Mouse (Mus musculus): Measurements from ENCODE around the gene Tmem132a.

Gene Tmem132a

DNA sequence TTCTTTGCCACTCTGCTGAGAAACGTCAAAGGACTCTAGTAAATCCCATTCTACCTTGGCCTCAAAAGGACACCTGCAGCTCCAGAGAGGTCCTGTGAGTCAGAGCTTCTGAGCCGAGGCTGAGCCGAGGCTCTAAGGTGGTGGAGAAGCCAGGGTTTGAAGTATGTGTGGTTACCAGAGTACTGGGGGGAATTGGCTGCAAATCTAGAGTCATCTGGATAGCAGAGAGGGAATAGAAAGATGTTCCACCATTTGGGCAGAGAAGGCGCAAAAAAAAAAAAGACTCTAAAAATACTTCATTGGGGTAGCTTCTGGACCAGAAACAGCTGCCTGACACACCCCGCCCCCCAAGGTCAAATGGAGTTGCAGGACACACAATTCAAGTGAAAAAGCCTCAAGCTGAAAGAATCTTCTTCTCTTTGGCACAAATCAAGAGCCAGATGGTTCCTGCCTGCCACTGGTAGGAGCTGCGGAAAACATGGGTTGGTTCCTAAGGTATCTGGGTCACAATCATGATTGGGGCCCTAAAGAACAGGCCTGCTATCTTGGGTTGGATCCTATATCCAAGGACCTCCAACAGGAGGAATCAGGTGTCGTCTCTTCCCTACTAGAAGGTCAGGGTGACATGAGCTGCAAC, 8.6 kb upstream of the Tmem132a start:
- DNase-seq (ENCODE audit: low spot score in 2 of 2) = peak in 1 of 2 experiments; percentile 31

DNA sequence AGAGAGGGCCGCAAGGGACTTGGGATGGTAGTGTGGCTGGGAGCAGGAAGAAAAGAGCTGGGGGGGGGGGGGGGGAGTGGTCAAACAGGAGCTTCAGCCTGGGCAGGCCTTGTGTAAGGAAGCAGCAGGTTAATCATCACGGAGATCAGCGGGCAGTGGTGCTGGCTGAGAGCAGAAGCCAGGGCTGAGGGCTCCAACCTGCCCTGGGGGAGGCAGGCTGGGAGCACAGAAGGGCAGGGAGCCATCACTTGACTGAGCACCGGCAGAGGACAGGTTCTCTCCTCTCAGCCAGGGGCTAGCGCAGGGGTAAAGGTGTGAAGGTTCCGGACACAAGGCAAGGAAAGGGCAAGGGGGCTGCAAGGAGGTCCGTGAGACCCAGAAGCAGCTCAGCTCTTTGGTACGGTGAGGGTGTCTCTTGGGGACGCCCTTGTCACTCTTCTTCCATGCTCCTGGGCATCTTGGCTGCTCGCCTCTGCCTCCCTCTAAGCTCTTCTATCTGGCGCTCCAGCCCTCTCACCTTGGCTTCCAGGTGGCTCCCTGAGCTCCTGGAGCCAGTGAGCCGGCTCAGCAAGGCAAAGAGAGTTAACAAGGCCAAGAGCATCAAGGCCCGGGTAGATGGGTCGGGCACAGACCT, 1.7 kb upstream of the Tmem132a start:
- DNase-seq (ENCODE audit: low spot score in 2 of 2) = no peak

DNA sequence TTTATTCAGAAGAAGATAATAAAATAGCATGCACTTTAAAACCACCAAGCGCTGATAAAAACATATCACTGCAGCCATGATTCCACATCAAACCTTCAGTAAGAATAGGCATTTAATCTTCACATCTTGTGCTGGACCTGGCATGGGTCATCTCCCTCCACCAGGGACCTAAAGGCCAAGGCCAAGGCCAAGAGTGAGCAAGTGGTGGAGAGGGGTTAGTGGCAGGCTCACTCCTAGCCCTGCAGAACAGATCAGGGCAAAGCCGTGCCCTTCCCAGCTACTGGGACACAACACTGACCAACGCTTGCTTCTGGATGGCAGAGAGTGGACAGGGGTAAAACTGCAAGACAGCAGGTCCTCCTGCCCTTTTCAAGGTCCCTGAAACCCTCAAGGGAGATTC, 936 bp upstream of the Tmem132a start:
- no peak for DNase-seq (ENCODE audit: low spot score in 2 of 2)

DNA sequence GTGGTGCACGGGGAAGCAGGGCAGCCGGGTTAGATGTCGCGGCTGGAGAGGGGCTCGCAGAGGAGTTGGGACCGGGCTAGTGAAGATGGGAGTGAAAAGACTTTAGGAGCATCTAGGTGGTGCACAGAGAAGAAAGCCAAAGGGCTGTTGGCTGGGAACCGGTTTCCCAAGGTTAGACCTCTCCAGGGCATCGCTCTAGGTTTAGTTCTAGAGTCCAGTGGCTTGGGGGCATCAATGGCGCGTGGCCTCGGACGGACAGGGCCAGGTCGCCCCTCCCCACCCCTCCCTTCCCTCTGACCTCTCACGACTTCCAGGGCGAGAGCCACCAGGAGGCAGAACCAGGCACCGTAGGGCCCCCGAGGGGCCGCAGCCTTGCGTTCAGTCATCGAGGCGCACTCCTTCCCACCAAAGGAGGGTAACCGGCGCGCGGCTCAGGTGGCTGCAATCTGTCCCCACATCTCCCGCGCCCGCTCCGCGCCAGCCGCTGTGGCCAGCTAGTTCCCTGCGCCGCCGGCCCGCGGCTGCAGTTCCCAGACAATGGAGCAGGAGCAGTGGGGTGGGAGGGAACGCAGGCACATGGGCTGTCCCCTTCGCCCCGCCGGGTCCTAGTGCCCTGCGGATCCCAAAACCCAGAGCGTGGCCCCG, 377 bp downstream of the Tmem132a start:
- peak; percentile 49 to 86 for DNase-seq (ENCODE audit: low spot score in 2 of 2)

DNA sequence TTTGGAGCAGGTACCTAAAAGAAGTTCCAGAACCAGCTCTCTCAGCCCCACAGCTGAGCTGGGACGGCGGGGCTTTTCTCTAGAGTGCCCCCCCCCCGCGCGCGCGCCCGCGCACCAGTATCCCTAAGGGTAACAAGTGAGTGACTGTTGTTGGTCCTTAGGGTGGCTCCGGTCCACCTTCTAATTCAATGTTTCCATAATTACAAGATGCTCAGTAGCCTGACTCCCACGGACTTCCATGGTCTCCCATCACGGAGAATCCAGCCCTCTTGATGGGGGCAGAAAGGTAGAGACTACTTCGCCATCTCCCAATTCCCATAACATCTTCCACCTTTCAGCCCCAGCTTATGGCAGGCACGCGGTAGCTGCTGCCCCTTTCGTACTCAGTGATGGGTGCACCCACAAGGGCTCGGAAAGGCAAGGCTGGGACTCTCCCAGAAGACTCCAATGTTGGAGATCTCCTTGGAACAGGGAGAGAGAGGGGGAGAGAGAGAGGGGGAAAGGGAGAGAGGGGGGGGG, 1.1 kb downstream of the Tmem132a start:
- DNase-seq (ENCODE audit: low spot score in 2 of 2) = no peak

DNA sequence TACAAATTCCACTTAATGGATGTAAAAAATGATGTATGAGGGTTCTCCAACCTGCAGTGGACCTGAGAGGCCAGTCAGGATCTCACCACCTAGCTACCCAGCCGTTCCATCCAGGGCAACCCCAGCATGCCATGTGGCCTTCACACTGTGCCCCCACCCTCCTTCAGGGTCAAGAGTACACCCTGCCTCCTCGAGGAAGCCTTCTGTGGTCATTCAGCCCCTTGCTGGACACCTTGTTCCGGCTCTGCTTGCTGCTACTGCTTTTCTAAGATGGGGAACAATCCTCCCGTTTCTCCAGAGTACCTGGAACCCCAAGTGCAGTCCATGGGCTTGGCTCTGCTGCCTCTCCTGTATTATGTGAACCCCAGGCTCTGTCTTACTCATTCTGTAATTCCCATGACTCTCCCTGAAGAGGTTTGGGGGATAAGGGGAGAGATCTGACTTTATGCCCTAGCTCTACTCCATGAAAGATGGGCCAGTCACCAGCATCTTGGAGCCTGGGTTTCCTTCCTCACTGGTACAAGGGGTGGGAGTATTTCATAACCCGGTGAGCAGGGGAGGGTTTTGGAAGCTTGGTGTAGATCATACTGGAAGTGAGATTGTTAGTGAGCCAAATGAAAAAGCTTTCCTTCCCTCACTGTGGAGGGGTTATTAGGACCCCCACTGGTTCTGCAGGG, 1.7 kb downstream of the Tmem132a start:
- DNase-seq (ENCODE audit: low spot score in 2 of 2) = no peak

DNA sequence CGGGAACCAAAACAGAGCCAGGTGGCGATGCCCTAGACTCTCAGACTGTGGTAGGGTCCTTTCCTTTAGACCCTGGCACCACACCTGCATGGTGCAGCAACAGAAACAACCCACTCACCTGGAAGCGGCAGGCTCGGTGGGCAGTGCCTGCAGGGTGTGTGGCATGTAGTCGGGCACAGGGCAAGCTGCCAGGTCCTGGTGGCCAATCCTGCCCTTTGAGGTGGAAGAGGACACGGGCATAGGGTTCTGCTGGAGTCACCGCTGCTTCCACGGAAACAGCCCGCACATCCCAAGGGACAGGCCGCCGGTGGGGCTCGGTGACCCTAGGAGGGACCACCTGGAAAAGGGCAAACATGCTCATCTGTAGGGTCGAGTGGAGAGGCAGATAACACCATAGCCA, 3.4 kb downstream of the Tmem132a start:
- no peak for DNase-seq (ENCODE audit: low spot score in 2 of 2)

DNA sequence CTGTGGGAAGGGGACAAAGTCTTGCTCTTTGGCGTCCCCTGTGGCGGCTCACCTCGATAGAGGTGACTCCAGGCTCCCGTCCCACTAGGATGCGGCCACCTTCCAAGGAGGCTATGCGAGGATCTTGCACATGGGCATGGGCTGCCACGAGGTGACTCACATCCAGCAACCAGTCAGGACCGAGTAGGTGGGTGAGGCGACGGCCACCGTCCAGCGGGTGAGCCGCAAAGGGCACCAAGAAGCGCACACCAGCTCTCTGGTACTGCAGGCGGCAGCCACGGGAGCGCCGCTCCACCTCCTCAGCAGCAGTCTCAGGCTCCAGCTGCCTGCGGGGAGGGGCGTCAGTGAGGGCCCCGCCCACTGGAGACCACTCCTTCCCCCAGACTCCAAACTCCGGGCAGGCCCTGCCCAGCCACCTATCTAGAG, 9.7 kb downstream of the Tmem132a start:
- no peak for DNase-seq (ENCODE audit: low spot score in 2 of 2)

DNA sequence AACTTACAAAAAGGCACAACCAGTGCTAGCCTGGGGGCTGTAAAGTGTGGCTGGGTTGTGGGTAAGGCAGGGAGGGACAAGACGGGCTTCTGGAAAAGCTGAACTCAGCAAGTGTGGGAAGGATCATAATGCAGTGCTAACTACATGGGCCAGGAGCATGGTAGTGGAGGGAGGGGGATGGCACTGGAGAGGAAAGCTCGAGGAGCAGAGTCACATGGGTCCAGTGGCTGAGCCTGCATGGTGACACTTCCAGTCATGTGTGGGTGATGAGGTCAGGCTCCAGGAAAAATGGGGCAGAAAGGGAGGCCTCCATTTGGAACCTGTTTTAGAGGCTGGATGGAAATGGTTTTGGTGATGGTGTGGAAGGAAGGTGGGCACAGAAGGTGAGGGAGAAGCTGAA, 13.2 kb downstream of the Tmem132a start:
- no peak for DNase-seq (ENCODE audit: low spot score in 2 of 2)

DNA sequence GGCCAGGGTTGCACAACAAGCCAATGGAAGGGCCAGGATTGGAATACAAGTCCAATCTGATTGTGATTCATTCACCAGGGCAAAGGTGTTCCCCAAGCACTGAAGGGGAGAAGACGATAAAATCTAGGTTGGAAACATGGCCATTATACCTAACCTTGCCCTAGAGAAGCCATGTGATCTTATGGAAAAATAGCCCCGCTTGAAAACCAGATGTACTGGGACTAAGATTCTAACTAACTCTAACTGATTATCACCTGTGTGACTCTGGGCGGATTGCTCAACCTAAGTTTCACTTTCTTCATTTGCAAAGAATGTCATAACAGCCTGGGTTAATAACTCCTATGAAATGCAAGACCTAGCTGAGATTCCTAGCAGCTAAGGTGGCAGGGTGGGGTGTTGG, 14.3 kb downstream of the Tmem132a start:
- DNase-seq (ENCODE audit: low spot score in 2 of 2) = no peak

DNA sequence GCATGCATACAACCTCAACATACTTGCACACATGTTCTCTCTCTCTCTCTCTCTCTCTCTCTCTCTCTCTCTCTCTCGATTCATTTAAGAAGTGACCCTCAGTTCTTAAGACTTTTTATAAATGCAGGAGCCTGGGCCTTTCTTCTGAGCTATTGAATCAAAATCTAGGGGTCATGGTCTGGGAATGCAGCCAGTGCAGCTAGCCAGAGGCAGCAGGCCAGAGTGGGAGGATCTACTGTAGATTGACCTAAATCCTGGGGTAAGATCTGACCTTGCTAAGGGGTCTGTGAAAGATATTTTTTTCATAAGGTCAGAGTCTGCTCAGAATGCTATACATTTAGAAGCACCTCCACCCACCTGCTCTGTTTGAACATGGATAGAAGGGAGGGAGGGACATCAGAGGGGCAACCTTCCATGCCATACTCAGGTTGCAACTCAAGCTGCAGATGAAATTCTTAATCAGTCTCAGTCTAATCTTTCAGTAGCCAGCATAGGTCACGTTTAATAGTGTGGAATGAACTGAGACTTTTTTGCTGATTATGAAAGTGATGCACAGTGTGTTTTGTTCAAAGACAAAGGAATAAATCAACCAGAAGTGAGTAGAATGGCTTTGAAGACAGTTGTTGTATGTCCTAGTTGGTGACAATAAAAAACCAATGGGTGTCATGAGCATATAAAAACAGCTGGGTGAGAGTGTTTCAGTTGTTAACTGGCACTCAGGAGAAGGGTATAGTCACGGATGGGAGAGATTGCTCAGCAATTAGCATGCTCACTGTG, 22.2 kb downstream of the Tmem132a start:
- DNase-seq (ENCODE audit: low spot score in 2 of 2) = no peak

DNA sequence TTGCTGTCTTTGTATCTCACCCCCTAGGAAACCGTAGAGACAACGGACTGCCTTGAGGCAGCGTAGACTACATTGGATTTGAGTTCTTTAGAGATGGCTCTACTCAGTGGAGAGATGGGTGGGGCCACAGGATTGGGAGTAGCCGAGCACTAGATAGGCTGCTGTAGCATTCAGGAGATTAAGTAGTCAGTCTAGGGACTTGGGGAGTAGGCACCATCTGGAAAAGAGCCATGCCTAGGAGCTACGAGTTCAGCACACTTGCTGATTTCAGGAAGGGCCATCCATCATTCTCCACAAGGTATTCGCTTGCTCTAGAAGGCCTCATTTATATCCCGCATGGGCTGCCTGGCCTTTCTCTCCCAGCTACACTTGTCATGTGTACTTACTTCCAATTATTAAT, 23.6 kb downstream of the Tmem132a start:
- no peak for DNase-seq (ENCODE audit: low spot score in 2 of 2)

DNA sequence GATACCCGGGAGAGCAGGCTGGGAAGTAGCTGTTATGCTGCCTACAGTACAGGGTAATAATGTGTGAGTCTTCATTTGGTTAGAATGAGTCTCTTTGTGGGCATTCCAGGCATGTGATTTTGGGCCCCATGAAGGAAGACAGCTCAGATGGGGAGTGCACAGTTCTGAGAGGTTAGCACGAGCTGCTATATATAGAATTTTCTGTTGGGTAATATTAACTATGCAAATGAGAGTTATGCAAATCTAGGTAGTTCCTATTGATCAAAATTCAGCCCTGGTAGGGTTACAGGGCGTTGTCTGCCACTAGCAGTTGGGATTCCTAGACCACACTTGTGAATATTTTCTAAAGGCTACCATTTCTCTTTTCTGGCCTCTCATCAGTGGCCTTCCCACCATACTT, 24.3 kb downstream of the Tmem132a start:
- no peak for DNase-seq (ENCODE audit: low spot score in 2 of 2)

DNA sequence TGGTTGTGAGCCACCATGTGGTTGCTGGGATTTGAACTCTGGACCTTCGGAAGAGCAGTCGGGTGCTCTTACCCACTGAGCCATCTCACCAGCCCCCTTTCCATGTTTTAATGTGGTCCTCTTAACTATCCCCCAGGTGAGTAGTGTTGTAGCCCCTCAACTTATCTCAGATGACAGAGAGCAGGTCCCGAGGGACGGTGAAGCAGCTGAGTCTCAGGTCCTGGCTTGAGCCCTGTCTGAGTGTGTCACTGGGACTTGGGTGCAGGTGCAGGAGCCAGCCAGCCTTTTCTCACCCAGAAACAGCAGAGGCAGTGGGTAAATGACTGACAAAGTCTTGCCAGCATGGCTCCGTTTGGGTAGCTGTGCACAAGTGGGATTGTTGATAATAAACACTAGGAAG, 25.5 kb downstream of the Tmem132a start:
- no peak for DNase-seq (ENCODE audit: low spot score in 2 of 2)

DNA sequence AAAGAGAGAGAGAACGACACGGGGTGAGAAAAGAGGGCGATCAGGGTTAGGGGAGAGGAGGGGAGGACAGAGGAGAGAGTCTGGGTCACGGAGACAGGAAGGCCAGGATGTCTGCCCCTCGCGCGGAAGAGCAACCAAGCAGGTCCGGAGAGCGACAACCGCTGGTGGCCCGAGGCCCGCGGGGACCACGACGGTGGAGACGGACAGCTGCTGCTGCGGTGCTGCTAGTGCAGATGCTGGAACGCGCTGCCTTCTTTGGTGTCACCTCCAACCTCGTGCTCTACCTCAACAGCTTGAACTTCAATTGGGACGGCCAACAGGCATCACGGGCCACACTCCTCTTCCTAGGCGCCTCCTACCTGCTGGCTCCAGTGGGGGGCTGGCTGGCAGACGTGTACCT, 26.8 kb downstream of the Tmem132a start:
- no peak for DNase-seq (ENCODE audit: low spot score in 2 of 2)

DNA sequence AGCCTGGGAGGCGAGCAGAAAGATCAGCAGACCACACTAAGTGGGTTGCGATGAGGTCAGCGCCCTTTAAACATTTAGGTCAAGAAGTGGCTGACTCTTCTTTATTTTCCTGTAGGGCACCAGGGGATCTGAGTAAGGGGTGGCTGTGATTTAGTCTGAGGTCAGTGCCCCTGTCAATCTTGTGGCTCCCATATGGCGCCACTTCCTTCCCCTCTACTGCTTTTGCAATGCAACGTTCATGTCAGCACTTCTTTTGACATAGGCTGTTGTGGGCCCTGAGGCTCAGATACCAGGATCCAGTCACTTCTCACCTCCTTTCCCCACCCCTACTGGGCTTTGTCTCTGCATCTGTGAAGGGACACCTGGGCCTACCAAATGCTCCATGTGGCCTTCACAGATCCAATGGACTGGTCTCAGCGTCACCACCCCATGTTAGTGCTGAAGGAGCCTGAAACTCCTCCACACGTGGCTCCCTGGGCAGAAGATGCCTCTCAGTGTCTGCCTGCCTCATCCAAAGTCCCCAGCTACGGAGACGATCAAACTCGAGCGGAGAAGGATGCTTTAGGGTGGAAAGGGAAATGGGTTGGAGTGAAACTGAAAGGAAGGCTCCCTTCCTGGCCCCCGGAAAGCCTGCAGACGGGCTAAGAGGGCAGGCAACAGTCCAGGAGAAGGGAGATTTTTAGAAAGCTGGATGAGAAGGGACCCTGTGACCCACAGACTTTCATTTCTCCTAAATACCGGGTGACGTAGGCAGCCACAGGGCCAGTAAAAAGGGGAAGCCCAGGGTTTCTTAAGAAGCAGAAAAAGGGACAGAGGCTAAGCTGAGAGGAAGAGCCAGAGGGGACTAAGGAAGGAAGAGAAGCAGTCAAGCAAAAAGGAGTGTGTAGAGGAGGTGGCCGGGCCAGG, 27.8 kb downstream of the Tmem132a start:
- peak; percentile 27 to 32 for DNase-seq (ENCODE audit: low spot score in 2 of 2)

DNA sequence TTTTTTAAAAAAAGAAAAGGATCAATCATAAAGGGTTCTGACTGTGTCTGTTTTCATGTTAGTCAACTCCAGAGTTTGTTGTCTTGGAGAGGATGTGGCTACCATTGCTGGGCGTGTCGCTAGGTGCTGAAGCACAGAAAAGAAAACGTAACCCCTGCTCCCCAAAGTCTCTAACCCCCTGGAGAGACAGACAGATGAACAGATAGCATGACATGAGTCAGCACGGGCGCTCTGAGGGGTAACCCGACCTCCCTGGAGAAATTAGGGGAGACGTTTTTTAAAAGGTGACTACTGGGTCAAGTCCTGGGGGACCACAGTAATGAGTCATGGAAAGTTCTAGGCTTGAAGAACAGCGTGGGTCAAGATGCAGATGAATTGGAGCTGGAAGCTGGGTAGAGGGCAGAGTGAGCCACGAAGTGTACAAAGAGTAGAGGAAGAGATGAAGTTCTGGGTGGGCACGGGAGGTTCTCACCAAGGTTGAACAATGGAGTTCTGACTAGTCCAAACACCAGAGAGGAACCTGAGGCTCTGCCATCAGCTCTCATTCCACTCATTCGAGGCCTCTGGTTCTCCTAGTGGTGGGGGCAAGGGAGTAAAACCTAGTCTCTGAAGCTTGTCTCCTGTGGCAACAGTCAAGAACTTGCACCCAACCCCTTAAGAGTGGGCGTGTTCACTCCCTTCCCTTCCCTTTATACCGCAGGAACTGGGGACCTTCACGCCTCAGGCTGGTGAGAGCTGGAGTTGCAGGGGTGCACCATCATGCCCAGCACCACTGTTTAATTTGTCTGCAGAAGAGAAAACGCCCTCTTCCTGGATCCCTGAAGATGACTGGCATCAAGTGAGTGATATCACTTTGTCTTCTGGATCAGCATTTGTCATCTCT, 30.5 kb downstream of the Tmem132a start, which contains the start of gene Slc15a3:
Gene Slc15a3 (plus strand): TSS at position 718 of the 883 bp plus-strand sequence.
- no peak for DNase-seq (ENCODE audit: low spot score in 2 of 2)

DNA sequence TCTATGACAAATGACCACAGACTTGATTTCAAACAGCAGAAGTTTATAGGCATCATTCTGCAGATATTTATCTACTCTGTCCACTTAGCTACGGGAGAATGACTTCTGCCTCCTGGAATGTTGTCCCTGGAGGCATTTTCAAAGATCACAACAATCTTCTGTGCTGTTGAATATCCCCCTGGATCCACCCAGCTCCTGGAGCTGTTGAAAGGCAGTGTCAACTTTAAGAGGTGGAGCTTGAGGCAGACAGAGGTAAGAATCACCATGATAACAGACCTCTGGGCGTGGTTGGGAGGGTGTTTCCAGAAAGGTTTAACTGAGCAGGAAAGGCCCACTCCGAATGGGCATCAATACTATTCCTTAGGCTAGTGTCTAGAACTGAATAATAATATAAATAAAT, 34.1 kb downstream of the Tmem132a start:
- no peak for DNase-seq (ENCODE audit: low spot score in 2 of 2)

DNA sequence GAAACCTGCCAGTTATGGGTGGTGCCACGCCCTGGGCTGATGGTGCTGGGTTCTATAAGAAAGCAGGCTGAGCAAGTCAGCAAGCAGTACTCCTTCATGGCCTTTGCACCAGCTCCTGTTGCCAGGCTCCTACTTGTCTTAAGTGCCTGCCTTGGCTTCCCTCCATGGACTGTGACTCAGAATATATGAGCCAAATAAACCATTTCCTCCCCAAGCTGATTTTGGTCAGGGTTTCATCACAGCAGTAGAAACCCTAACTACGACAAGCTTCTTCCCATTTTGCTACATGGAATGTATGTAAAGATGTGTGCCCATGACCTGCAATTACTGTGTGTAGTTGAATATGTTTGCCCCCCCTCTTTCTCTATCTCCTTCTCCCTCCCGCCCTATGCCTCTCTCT, 36.1 kb downstream of the Tmem132a start:
- no peak for DNase-seq (ENCODE audit: low spot score in 2 of 2)

DNA sequence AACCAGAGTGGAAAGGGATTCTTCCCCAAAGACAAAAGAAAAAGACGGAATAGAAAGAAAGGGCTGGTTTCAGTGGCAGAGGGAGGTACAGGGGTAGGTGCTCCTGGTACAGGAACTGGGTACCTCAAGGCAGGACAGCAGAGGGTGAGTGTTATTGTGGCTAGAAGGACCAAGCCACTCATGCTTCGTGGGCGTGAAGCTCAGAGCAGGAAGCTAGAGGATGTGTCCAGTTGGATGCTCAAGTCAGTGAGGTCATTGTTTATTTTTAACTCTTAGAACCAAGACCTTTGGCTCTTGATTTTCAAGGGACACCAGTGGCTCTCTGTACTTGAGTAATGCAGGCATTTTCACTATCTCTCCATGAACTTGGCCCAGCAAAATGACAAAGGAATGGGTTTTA, 37.7 kb downstream of the Tmem132a start:
- DNase-seq (ENCODE audit: low spot score in 2 of 2) = no peak
